Mouse (Mus musculus) C2C12 (cell line): ENCODE results near the gene Agps.

Experiments
- CTCF ChIP-seq: IDR thresholded peaks from one replicate; pipeline ENCODE4 v1.5.1; 2011; ENCODE audit not compliant: control insufficient read depth, insufficient read depth, insufficient read length
- FOSL1 ChIP-seq: IDR thresholded peaks from one replicate; pipeline ENCODE4 v1.8.0; 2011; ENCODE audit warnings: mild to moderate bottlenecking, low read length; ENCODE audit not compliant: poor library complexity, insufficient read depth, severe bottlenecking
- MAX ChIP-seq: IDR thresholded peaks from one replicate; pipeline ENCODE4 v1.6.1; 2011; ENCODE audit warnings: mild to moderate bottlenecking, control low read depth
- MYOD1 ChIP-seq: IDR thresholded peaks from one replicate; pipeline ENCODE4 v1.6.1; 2011; ENCODE audit warnings: low read depth; ENCODE audit not compliant: control insufficient read depth, insufficient read length
- MYOG ChIP-seq: IDR thresholded peaks from one replicate; pipeline ENCODE4 v1.6.1; 2011; ENCODE audit not compliant: control insufficient read depth, insufficient read length; ENCODE audit errors: extremely low read depth

DNA sequence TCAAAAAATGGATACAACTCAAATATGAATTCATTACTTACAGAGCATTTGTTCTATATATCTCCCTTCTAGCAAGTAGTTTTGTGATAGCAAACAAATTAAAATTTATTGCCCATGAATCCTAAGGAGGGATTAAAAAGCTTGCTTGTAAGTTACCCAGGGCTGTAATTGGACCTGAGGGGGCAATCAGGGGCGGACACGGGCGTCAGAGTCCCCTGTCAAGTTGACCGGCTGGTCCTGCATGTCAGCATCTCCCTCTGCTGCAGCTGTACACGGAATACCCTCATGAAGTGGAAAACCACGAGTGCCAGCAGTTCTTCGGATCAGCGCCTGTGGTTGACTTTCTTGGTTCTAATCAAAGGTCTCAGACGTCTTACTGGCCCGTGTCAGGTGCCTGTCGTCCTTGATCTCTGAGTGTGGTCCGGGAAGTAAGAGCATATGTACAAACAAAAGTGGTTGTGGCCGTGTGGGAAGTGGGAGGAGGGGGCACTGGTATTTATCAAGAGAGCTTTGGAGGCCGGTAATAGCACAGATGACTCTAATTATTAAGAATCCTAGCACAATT, 41.9 kb upstream of the Agps start:
- no peak for TF ChIP-seq MYOD1
- TF ChIP-seq CTCF: no peak
- TF ChIP-seq FOSL1: no peak
- no peak for TF ChIP-seq MAX
- no peak for TF ChIP-seq MYOG
